35 mouse cellular contexts compared by ENCODE assay signal in the genomic region with DNA sequence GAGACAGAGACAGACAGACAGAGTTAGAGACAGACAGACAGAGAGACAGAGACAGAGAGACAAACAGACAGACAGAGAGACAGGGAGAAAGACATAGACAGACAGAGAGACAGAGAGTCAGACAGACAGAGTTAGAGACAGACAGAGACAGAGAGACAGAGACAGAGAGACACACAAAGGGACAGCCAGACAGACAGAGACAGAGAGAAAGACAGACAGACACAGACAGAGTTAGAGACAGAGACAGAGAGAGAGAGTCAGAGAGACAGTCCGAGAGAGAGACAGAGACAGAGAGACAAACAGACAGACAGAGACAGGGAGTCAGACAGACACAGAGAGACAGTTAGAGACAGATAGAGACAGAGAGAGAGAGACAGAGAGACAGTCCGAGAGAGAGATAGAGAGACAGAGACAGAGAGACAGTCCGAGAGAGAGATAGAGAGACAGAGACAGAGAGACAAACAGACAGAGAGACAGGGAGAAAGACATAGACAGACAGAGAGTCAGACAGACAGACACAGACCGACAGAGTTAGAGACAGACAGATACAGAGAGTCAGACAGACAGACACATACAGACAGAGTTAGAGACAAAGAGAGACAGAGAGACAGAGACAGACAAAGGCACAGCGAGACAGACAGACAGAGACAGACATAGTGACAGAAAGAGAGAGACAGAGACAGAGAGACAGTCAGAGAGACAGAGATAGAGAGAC. TPM values are rescaled to one million over a fixed set of nuclear protein-coding genes. Genes with fewer than 3 reads are reported as not detected.
DNase-seq lines count a peak whose midpoint lies in the region; TF ChIP-seq lines count a peak whose summit lies in the region.
"Not testable (repeated sequence)": the region's sequence is repeated elsewhere in the genome, so short reads cannot be mapped to it uniquely, and the experiment has no call there.
"Had no signal": no experiment of that assay in that cellular context is flagged by ENCODE, and none has a peak within 500 bp of the region (broad histone marks: within the 10 kb centered on the region; RNA-seq: fewer than 3 reads in every experiment).

No protein-coding gene starts in this region.

- DNase-seq in 3T3-L1 (ENCODE audit: low read depth, low spot score): peak; percentile 21
- DNase-seq in CH12.LX (ENCODE audit: extremely low read depth): peak; percentile 52
- DNase-seq in MEL (ENCODE audit: low read depth, low spot score): peak; percentile 47
- DNase-seq in ZHBTc4 (ENCODE audit: low read depth, low spot score): peak; percentile 92
- peak; percentile 1 for DNase-seq in embryo, embryonic 11 days
- peak; percentile 58 for DNase-seq in liver, adult 2 months (ENCODE audit: extremely low read depth, low read depth, low spot score)
- DNase-seq in retina, postnatal 1 day: peak; percentile 36

- H3K4me1 ChIP-seq in CH12.LX (ENCODE audit: control insufficient read depth in 1 of 2, insufficient read depth in 2 of 2); MEL (ENCODE audit: control insufficient read depth in 1 of 2, insufficient read depth in 2 of 2, low read length in 2 of 2); liver, adult 2 months (ENCODE audit: control insufficient read depth, insufficient read depth, low read length): not testable (repeated sequence)

- TF ChIP-seq EP300 in CH12.LX (IDR thresholded peaks at IDR 0.05; ENCODE audit: low read length); MEL (IDR thresholded peaks at IDR 0.05; ENCODE audit: low read depth in 1 of 2, low read length in 2 of 2): not testable (repeated sequence)

- not testable (repeated sequence) for TF ChIP-seq POLR2A in CH12.LX (IDR thresholded peaks at IDR 0.05; ENCODE audit: low read depth, low read length); MEL (IDR thresholded peaks at IDR 0.05; ENCODE audit: control insufficient read depth in 1 of 2, insufficient read depth in 1 of 2, low read depth in 1 of 2, low read length in 2 of 2, poor library complexity in 1 of 2); liver, adult 2 months (IDR thresholded peaks at IDR 0.05; ENCODE audit: extremely low read depth, insufficient read depth, low read length)

- H3K9ac ChIP-seq in CH12.LX (ENCODE audit: insufficient read depth, low read depth); MEL (ENCODE audit: control insufficient read depth, low read depth, low read length, poor library complexity, severe bottlenecking); liver, adult 2 months (ENCODE audit: low read depth, low read length): not testable (repeated sequence)

- H3K27me3 ChIP-seq in CH12.LX (replicated peaks); MEL (ENCODE audit: control insufficient read depth in 1 of 2, insufficient read depth in 2 of 2, low read length in 2 of 2); liver, adult 2 months (ENCODE audit: control insufficient read depth, insufficient read depth, low read length): not testable (repeated sequence)

- in situ Hi-C loops in CH12.LX (cut with MboI; ENCODE audit: low pct_ligation_motif_present, low pct_unique_long_range_greater_than_20kb, low sequenced_read_pairs): not testable (repeated sequence)

- H3K36me3 ChIP-seq in CH12.LX (replicated peaks in 1 of 2; ENCODE audit: control insufficient read depth in 1 of 2, insufficient read depth in 1 of 2, low read length in 1 of 2): peaks cover 26 to 37% of the 10 kb centered on the region in 2 experiments
- not testable (repeated sequence) for H3K36me3 ChIP-seq in MEL (ENCODE audit: control insufficient read depth in 1 of 2, insufficient read depth in 2 of 2, low read length in 2 of 2)
- H3K36me3 ChIP-seq in liver, adult 2 months (ENCODE audit: control insufficient read depth, insufficient read depth, low read length): peaks cover 13% of the 10 kb centered on the region

- not testable (repeated sequence) for H3K79me2 ChIP-seq in CH12.LX (replicated peaks; ENCODE audit: control insufficient read depth, extremely low read depth, insufficient read depth, poor library complexity, severe bottlenecking); MEL (ENCODE audit: control insufficient read depth, insufficient read depth, low read length, poor library complexity); liver, adult 2 months (ENCODE audit: control insufficient read depth, insufficient read depth, low read length)

- H3K27ac ChIP-seq in CH12.LX (ENCODE audit: insufficient read depth, low read depth); MEL (ENCODE audit: control insufficient read depth, low read depth, low read length); liver, adult 2 months (replicated peaks; ENCODE audit: insufficient read depth, low read depth, low read length): not testable (repeated sequence)

- H3K9me3 ChIP-seq in CH12.LX (replicated peaks; ENCODE audit: low read length): peaks cover 37% of the 10 kb centered on the region
- H3K9me3 ChIP-seq in MEL (replicated peaks; ENCODE audit: insufficient read depth, low read length): not testable (repeated sequence)

- WGBS in liver, adult 2 months: 71% methylated on average over 5 of the region's 5 CpGs

- not testable (repeated sequence) for H3K4me3 ChIP-seq in CH12.LX (replicated peaks in 1 of 3; ENCODE audit: low read depth in 2 of 3, low read length in 2 of 3, poor library complexity in 1 of 3); MEL (ENCODE audit: control insufficient read depth in 1 of 2, insufficient read depth in 1 of 2, low read depth in 2 of 2, low read length in 2 of 2); liver, adult 2 months (ENCODE audit: insufficient read depth, low read depth, low read length)

- H3K4me2 ChIP-seq in CH12.LX (ENCODE audit: insufficient read depth, low read depth, poor library complexity, severe bottlenecking): not testable (repeated sequence)

- TF ChIP-seq CTCF in CH12.LX (conservative IDR thresholded peaks at IDR 0.05 in 1 of 2, IDR thresholded peaks at IDR 0.05 in 1 of 2; ENCODE audit: low read depth in 2 of 2, low read length in 2 of 2); MEL (IDR thresholded peaks at IDR 0.05 in 2 of 3, conservative IDR thresholded peaks at IDR 0.05 in 1 of 3; ENCODE audit: control insufficient read depth in 1 of 3, insufficient read depth in 1 of 3, low read depth in 2 of 3, low read length in 3 of 3, poor library complexity in 1 of 3, severe bottlenecking in 1 of 3); liver, adult 2 months (IDR thresholded peaks at IDR 0.05; ENCODE audit: low read depth, low read length): not testable (repeated sequence)

- dilution Hi-C loops in CH12.LX (cut with MboI; ENCODE audit: extremely low pct_ligation_motif_present, extremely low pct_unique_long_range_greater_than_20kb, low sequenced_read_pairs): not testable (repeated sequence)

- TF ChIP-seq RAD21 in CH12.LX (IDR thresholded peaks at IDR 0.05; ENCODE audit: low read depth, low read length); MEL (IDR thresholded peaks at IDR 0.05; ENCODE audit: low read depth, low read length): not testable (repeated sequence)

RNA-seq across cellular contexts. Expression of gene Gm21860, which starts 19.3 kb away (rescaled TPM):
- total RNA-seq in CH12.LX (2012; rRNA removed) (not detected in 2 replicates), CH12.LX (2014; rRNA removed) (not detected in 2 replicates), MEL (2012; rRNA removed) (not detected in 2 replicates)
- polyA plus RNA-seq in CH12.LX (2012; ENCODE audit: insufficient read length, low read depth) (not detected in 2 replicates), MEL (2012; ENCODE audit: insufficient read depth in 1 of 2, insufficient read length in 2 of 2, low read depth in 1 of 2, low replicate concordance in 2 of 2, missing spikeins in 1 of 2) (not detected)
- not detected in 2 replicates for total RNA-seq in liver, adult 2 months (2014; rRNA removed)
- not detected in 2 replicates for polyA plus RNA-seq in liver, adult 2 months (2012; rRNA removed)
- total RNA-seq: adrenal gland, adult 8-10 months; adrenal gland, postnatal 4 days; forebrain, postnatal 0 days; gastrocnemius, postnatal 10 days; heart, adult 8-10 months; heart, postnatal 10 days; hematopoietic stem cell, adult 5-6 weeks; layer of hippocampus, adult 18-20 months; layer of hippocampus, postnatal 10 days; left cerebral cortex, adult 18-20 months; left cerebral cortex, postnatal 14 days had no signal
- polyA plus RNA-seq: embryonic facial prominence, embryonic 10.5 days; embryonic facial prominence, embryonic 15.5 days; forebrain, embryonic 12.5 days; forebrain, postnatal 0 days; gonadal fat pad, adult 2 months; heart, embryonic 13.5 days; hindbrain, embryonic 15.5 days; intestine, embryonic 14.5 days; kidney, embryonic 15.5 days; limb, embryonic 11.5 days; liver, embryonic 15.5 days; lung, embryonic 14.5 days; midbrain, embryonic 10.5 days; midbrain, embryonic 16.5 days; neural tube, embryonic 12.5 days; stomach, embryonic 14.5 days; testis, adult 2 months; thymus, postnatal 0 days had no signal

RNA-seq across cellular contexts. Expression of gene Gm47283, which starts 49.2 kb away (rescaled TPM):
- total RNA-seq in CH12.LX (2012; rRNA removed): not detected in 2 replicates
- not detected in 2 replicates for total RNA-seq in CH12.LX (2014; rRNA removed)
- polyA plus RNA-seq in CH12.LX (2012; ENCODE audit: insufficient read length, low read depth): not detected in 2 replicates
- not detected in 2 replicates for total RNA-seq in MEL (2012; rRNA removed)
- not detected for polyA plus RNA-seq in MEL (2012; ENCODE audit: insufficient read depth in 1 of 2, insufficient read length in 2 of 2, low read depth in 1 of 2, low replicate concordance in 2 of 2, missing spikeins in 1 of 2)
- not detected in 2 replicates for total RNA-seq in liver, adult 2 months (2014; rRNA removed)
- polyA plus RNA-seq in liver, adult 2 months (2012; rRNA removed): not detected in 2 replicates
- total RNA-seq: adrenal gland, adult 8-10 months; adrenal gland, postnatal 4 days; forebrain, postnatal 0 days; gastrocnemius, postnatal 10 days; heart, adult 8-10 months; heart, postnatal 10 days; hematopoietic stem cell, adult 5-6 weeks; layer of hippocampus, adult 18-20 months; layer of hippocampus, postnatal 10 days; left cerebral cortex, adult 18-20 months; left cerebral cortex, postnatal 14 days had no signal
- polyA plus RNA-seq: embryonic facial prominence, embryonic 10.5 days; embryonic facial prominence, embryonic 15.5 days; forebrain, embryonic 12.5 days; forebrain, postnatal 0 days; gonadal fat pad, adult 2 months; heart, embryonic 13.5 days; hindbrain, embryonic 15.5 days; intestine, embryonic 14.5 days; kidney, embryonic 15.5 days; limb, embryonic 11.5 days; liver, embryonic 15.5 days; lung, embryonic 14.5 days; midbrain, embryonic 10.5 days; midbrain, embryonic 16.5 days; neural tube, embryonic 12.5 days; stomach, embryonic 14.5 days; testis, adult 2 months; thymus, postnatal 0 days had no signal

Comparison
In these comparisons a context has a peak if more than half of its experiments do, and no peak if none do; other contexts are left out.
1. DNase-seq: peak in every context shown above with its lines; median percentile 92 in ZHBTc4; 58 in liver, adult 2 months; 52 in CH12.LX; 47 in MEL; 36 in retina, postnatal 1 day; 21 in 3T3-L1; 1 in embryo, embryonic 11 days.